Mouse (Mus musculus): ENCODE data around the gene Slc6a21.

GRCm38 (mm10) chr7:45264348-45264747 is 13.0 kb upstream of the Slc6a21 start:
- TF ChIP-seq CTCF (IDR thresholded peaks at IDR 0.05; ENCODE audit: borderline replicate concordance, insufficient read depth, low read depth, low read length) (no peak), POLR2A (IDR thresholded peaks at IDR 0.05; ENCODE audit: borderline replicate concordance, insufficient read depth, low read length) (no peak)

Data from cerebellum, adult 2 months (tissue).